Mouse (Mus musculus) left cerebral cortex, postnatal 4 days (tissue): Measurements from ENCODE around the gene Dnah2. TPM values are rescaled to one million over a fixed set of nuclear protein-coding genes. Genes with fewer than 3 reads are reported as not detected.

Experiments
- DNase-seq: peaks from one replicate; pipeline ENCODE4 v3.0.0-alpha.2; 2022
- intact Hi-C: fragments of 180-260 bp; cut with DNase I; formaldehyde crosslinking; loops from one replicate; pipeline ENCODE4 v1.15.1; 2025
- microRNA-seq: library from miRNA; unstranded; fragments of <30 nt; microRNA quantifications from one replicate; pipeline ENCODE4 v1.2.0, GENCODE M21; 2022
- total RNA-seq, 2 experiments: library from RNA; stranded (reverse); gene quantifications; 2 replicates each; pipeline ENCODE4 v1.2.3; 2021

Gene Dnah2
- total RNA-seq, 2 experiments from 2014 or later = 9.3 to 9.7 TPM

DNA sequence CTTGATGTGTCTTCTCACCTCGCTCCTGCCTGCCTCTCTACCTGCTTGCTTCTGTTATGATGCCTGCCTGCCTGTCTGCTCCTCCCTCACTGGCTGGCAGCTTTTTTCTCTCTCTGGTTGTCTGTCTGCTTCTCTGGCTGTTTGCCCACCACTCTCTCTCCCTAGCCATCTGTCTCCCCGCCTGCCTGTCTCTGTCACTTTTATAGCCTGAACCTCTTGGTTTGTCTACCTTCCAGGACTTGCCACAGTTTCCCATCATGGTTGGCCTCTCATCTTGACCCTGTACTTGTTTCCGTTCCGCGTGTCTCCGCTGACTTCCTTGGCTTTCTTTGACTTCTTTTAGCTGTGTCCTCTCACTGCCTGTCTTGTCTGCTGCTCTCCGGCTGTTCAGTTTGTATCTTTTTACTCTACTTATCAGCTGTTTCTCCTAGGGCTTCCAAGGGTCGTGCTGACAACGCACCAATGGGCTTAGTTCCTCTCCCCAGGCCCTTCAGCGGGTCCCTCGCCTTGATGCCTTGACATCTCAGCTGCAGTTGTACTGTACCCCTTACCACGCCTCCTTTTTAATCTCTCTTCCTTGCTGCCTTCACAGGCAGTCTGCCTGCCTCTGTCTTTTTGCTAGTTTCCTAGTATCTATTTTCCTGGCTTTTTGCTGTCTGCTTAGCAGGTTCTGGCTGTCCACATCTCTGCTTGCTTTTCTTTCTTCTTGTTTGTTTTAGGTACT lies 176.7 kb downstream of the Dnah2 start:
- DNase-seq = peak; percentile 86
- intact Hi-C loops = no loop called here

DNA sequence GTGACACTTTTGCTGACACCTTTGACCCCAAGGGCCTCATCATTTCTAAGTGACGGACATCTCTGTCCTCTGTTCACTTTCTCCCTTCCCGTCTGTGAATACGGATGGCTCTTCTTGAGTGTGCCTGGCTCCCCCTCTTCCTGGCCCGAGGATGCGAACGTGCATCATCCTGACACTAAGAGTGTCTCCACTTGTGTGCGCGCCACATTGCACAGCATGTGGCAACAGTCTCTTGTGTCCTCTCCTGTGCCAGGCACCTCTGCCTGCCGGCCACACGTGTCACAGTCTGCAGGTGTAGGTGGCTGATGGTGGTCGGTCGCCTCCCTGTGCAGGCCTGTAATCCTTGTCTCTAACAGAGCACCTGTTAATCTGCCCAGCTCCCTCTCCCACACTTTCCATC lies 177.3 kb downstream of the Dnah2 start:
- DNase-seq = no peak
- intact Hi-C loops = no loop called here

DNA sequence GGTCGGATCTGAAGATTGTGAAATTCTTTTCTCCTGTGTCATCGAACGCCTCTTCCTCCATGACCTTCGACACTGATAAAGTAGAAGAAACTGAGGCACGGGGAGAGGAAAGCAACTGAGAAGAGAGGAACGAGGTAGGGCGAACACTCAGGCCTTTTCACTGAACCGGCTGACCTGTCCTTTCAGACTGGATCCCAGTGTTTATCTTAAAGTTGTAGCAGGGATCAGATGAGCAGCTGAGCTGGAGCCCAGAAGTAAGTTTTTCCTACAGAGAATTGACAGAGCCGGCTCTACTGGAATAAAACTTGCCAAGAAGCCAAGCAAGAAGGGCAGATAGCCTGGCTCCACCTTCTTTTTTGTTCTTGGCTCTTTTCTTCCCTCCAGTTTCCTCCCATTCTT lies 178.1 kb downstream of the Dnah2 start:
- DNase-seq = no peak
- intact Hi-C loops = no loop called here

Small RNAs within 50 kb of the gene (microRNA-seq; reads per million reads assigned to microRNA genes)
- gene Gm27493 = not detected

Other genes with a start within 250 kb of the Dnah2 start
- 10 to 100 TPM; 23.9 to 25.2 TPM for gene Cntrob, start 225.3 kb downstream of the Dnah2 start, total RNA-seq
- 10 to 100 TPM; 67.1 to 69.1 TPM for gene Trappc1, start 225.1 kb downstream of the Dnah2 start, total RNA-seq
- 10 to 100 TPM in 1 of 2 experiments, 1 to 10 TPM in 1; 8.8 to 12.6 TPM for gene Kcnab3, start 222.9 kb downstream of the Dnah2 start, total RNA-seq
- gene Rnf227, start 208.6 kb downstream of the Dnah2 start, total RNA-seq = 10 to 100 TPM; 77.3 to 89.1 TPM
- gene Chd3, start 179.7 kb downstream of the Dnah2 start, total RNA-seq = 100 to 1,000 TPM; 552 to 572 TPM
- gene Naa38, start 153.6 kb downstream of the Dnah2 start, total RNA-seq = 10 to 100 TPM; 60.2 to 63.9 TPM
- gene Cyb5d1, start 153.5 kb downstream of the Dnah2 start, total RNA-seq = 10 to 100 TPM; 36.3 to 41.1 TPM
- 1 to 10 TPM; 3.1 to 4.2 TPM for gene Tmem88, start 150.9 kb downstream of the Dnah2 start, total RNA-seq
- 10 to 100 TPM; 77.2 to 85.8 TPM for gene Kdm6b, start 135.4 kb downstream of the Dnah2 start, total RNA-seq
- 100 to 1,000 TPM; 180 to 225 TPM for gene Efnb3, start 11.1 kb upstream of the Dnah2 start, total RNA-seq
- 1 to 10 TPM; 8.5 to 8.6 TPM for gene Wrap53, start 31.1 kb upstream of the Dnah2 start, total RNA-seq
- gene Trp53, start 31.2 kb upstream of the Dnah2 start, total RNA-seq = 10 to 100 TPM; 38.0 to 39.1 TPM
- 100 to 1,000 TPM; 166 to 200 TPM for gene Atp1b2, start 56.8 kb upstream of the Dnah2 start, total RNA-seq
- gene Shbg, start 68.8 kb upstream of the Dnah2 start, total RNA-seq = not detected
- gene Sat2, start 72.9 kb upstream of the Dnah2 start, total RNA-seq = 10 to 100 TPM in 1 of 2 experiments, 1 to 10 TPM in 1; 8.7 to 12.4 TPM
- gene Fxr2, start 83.9 kb upstream of the Dnah2 start, total RNA-seq = 100 to 1,000 TPM in 1 of 2 experiments, 10 to 100 TPM in 1; 98.2 to 107 TPM
- gene Sox15, start 106.2 kb upstream of the Dnah2 start, total RNA-seq = not detected
- gene Mpdu1, start 113.5 kb upstream of the Dnah2 start, total RNA-seq = 10 to 100 TPM; 83.6 to 85.3 TPM
- 1 to 10 TPM; 7.1 to 8.5 TPM for gene Cd68, start 117.0 kb upstream of the Dnah2 start, total RNA-seq
- gene Eif4a1, start 123.3 kb upstream of the Dnah2 start, total RNA-seq = 100 to 1,000 TPM; 661 to 680 TPM
- gene Senp3, start 133.0 kb upstream of the Dnah2 start, total RNA-seq = 100 to 1,000 TPM; 117 to 129 TPM
- 1 to 10 TPM in 1 of 2 experiments, under 1 TPM in 1; 0.93 to 1.3 TPM for gene Tnfsf13, start 136.7 kb upstream of the Dnah2 start, total RNA-seq
- gene Tnfsf12, start 146.7 kb upstream of the Dnah2 start, total RNA-seq = 1 to 10 TPM; 6.4 to 8.7 TPM
- under 1 TPM; 0.30 to 0.97 TPM for gene Tnfsfm13, start 147.0 kb upstream of the Dnah2 start, total RNA-seq
- 10 to 100 TPM; 49.6 to 54.6 TPM for gene Polr2a, start 209.5 kb upstream of the Dnah2 start, total RNA-seq
- not detected for gene Slc35g3, start 212.9 kb upstream of the Dnah2 start, total RNA-seq
- gene Zbtb4, start 216.8 kb upstream of the Dnah2 start, total RNA-seq = 10 to 100 TPM; 47.9 to 52.5 TPM
- gene Chrnb1, start 246.8 kb upstream of the Dnah2 start, total RNA-seq = 1 to 10 TPM in 1 of 2 experiments, under 1 TPM in 1; 0.48 to 1.5 TPM